Mouse (Mus musculus) intestine, embryonic 15.5 days (tissue): ENCODE data around the gene Dglucy. TPM values are rescaled to one million over a fixed set of nuclear protein-coding genes. Genes with fewer than 3 reads are reported as not detected.

Source experiments
- ATAC-seq: fragments of 200-750 bp; cut with Nextera tagmentation; 2 replicates; pipeline ENCODE4 v1.8.0; 2017; ENCODE audit warnings: moderate TSS enrichment, moderate library complexity
- H3K27ac ChIP-seq: fragments of 300-500 bp; sonication (generic); 2 replicates; pipeline ENCODE4 v1.5.1; 2015; ENCODE audit warnings: mild to moderate bottlenecking, inconsistent platforms
- H3K27me3 ChIP-seq: fragments of 300-500 bp; sonication (generic); replicated peaks from 2 replicates; pipeline ENCODE4 v1.6.1; 2015; ENCODE audit warnings: inconsistent platforms
- H3K36me3 ChIP-seq: fragments of 300-500 bp; sonication (generic); 2 replicates; pipeline ENCODE4 v1.6.1; 2015; ENCODE audit warnings: inconsistent platforms
- H3K4me1 ChIP-seq: fragments of 300-500 bp; sonication (generic); replicated peaks from 2 replicates; pipeline ENCODE4 v1.6.1; 2015; ENCODE audit warnings: inconsistent platforms
- H3K4me2 ChIP-seq: fragments of 300-500 bp; sonication (generic); replicated peaks from 2 replicates; pipeline ENCODE4 v1.6.1; 2015; ENCODE audit warnings: mild to moderate bottlenecking, inconsistent platforms
- H3K4me3 ChIP-seq: fragments of 300-500 bp; sonication (generic); replicated peaks from 2 replicates; pipeline ENCODE4 v1.5.1; 2015; ENCODE audit warnings: inconsistent platforms
- H3K9ac ChIP-seq: fragments of 300-500 bp; sonication (generic); 2 replicates; pipeline ENCODE4 v1.6.1; 2015; ENCODE audit warnings: inconsistent platforms
- H3K9me3 ChIP-seq: fragments of 300-500 bp; sonication (generic); 2 replicates; pipeline ENCODE4 v1.6.1; 2016; ENCODE audit warnings: inconsistent platforms
- WGBS: fragments of 180-500 bp; shearing (Covaris S2); methylation state at CpG from one replicate; pipeline ENCODE4 v1.1.7; 2015; 5-methylcytosine and 5-hydroxymethylcytosine counted together
- polyA plus RNA-seq: library from polyadenylated mRNA; unstranded; fragments of >200 nt; fragmentation: Nextera tagmentation; extraction: Ambion mirVana; gene quantifications from 2 replicates; pipeline ENCODE4 v1.2.1, GENCODE M21; 2015

Gene Dglucy
- polyA plus RNA-seq, 1 experiment from 2014 or later: 2.5 TPM

GRCm38 (mm10) chr12:100852370-100852769 lies 73.5 kb downstream of the Dglucy start:
- Histone ChIP-seq H3K36me3 (no peaks in the 10 kb centered on the region), H3K27ac (no peak overlapping the region), H3K27me3 (no peaks in the 10 kb centered on the region), H3K4me2 (no peak overlapping the region), H3K4me3 (no peak overlapping the region), H3K4me1 (no peaks in the 10 kb centered on the region), H3K9me3 (no peaks in the 10 kb centered on the region), H3K9ac (no peak overlapping the region)
- WGBS: 79% methylated on average over 3 of the region's 3 CpGs
- ATAC-seq: no peak

GRCm38 (mm10) chr12:100856337-100856736 lies 77.5 kb downstream of the Dglucy start:
- Histone ChIP-seq H3K27me3 (no peaks in the 10 kb centered on the region), H3K4me2 (no peak overlapping the region), H3K4me3 (no peak overlapping the region), H3K4me1 (no peaks in the 10 kb centered on the region), H3K36me3 (no peaks in the 10 kb centered on the region), H3K9ac (no peak overlapping the region), H3K9me3 (no peaks in the 10 kb centered on the region), H3K27ac (no peak overlapping the region)
- no peak for ATAC-seq
- 80% methylated on average over 2 of the region's 2 CpGs for WGBS

GRCm38 (mm10) chr12:100857791-100858190 lies 78.9 kb downstream of the Dglucy start:
- Histone ChIP-seq H3K9ac (no peak overlapping the region), H3K4me2 (no peak overlapping the region), H3K27ac (no peak overlapping the region), H3K4me1 (no peaks in the 10 kb centered on the region), H3K36me3 (no peaks in the 10 kb centered on the region), H3K9me3 (no peaks in the 10 kb centered on the region), H3K4me3 (no peak overlapping the region), H3K27me3 (no peaks in the 10 kb centered on the region)
- ATAC-seq: peak; percentile 85
- WGBS: 66% methylated on average over 7 of the region's 7 CpGs

- Histone ChIP-seq H3K4me1 (no peaks in the 10 kb centered on the region), H3K36me3 (no peaks in the 10 kb centered on the region), H3K9me3 (no peaks in the 10 kb centered on the region), H3K27me3 (no peaks in the 10 kb centered on the region), H3K27ac (no peak overlapping the region), H3K9ac (no peak overlapping the region), H3K4me2 (no peak overlapping the region), H3K4me3 (no peak overlapping the region)
- 73% methylated on average over 3 of the region's 3 CpGs for WGBS
- no peak for ATAC-seq
These were observed 83.4 kb downstream of the Dglucy start for GRCm38 (mm10) chr12:100862272-100862671.

GRCm38 (mm10) chr12:100862856-100863446 lies 84.1 kb downstream of the Dglucy start:
- no peaks in the 10 kb centered on the region for H3K36me3 ChIP-seq
- H3K4me3 ChIP-seq: no peak overlapping the region
- 77% methylated on average over 3 of the region's 3 CpGs for WGBS
- H3K4me2 ChIP-seq: no peak overlapping the region
- H3K27me3 ChIP-seq: no peaks in the 10 kb centered on the region
- no peaks in the 10 kb centered on the region for H3K9me3 ChIP-seq
- H3K27ac ChIP-seq: no peak overlapping the region
- no peaks in the 10 kb centered on the region for H3K4me1 ChIP-seq
- no peak overlapping the region for H3K9ac ChIP-seq
- peak; percentile 55; the same call in 1 of the 2 replicates for ATAC-seq

GRCm38 (mm10) chr12:100865072-100865471 lies 86.2 kb downstream of the Dglucy start:
- Histone ChIP-seq H3K4me3 (no peak overlapping the region), H3K27ac (no peak overlapping the region), H3K36me3 (no peaks in the 10 kb centered on the region), H3K27me3 (no peaks in the 10 kb centered on the region), H3K9me3 (no peaks in the 10 kb centered on the region), H3K4me1 (no peaks in the 10 kb centered on the region), H3K4me2 (no peak overlapping the region), H3K9ac (no peak overlapping the region)
- ATAC-seq: no peak

GRCm38 (mm10) chr12:100865509-100866078 lies 86.7 kb downstream of the Dglucy start:
- Histone ChIP-seq H3K27me3 (no peaks in the 10 kb centered on the region), H3K4me3 (no peak overlapping the region), H3K9me3 (no peaks in the 10 kb centered on the region), H3K4me2 (no peak overlapping the region), H3K27ac (no peak overlapping the region), H3K36me3 (no peaks in the 10 kb centered on the region), H3K4me1 (no peaks in the 10 kb centered on the region), H3K9ac (no peak overlapping the region)
- WGBS: 74% methylated on average over 11 of the region's 11 CpGs
- ATAC-seq: no peak

GRCm38 (mm10) chr12:100867097-100867496 lies 88.2 kb downstream of the Dglucy start:
- no peaks in the 10 kb centered on the region for H3K4me1 ChIP-seq
- no peak overlapping the region for H3K4me2 ChIP-seq
- H3K9ac ChIP-seq: no peak overlapping the region
- H3K27ac ChIP-seq: no peak overlapping the region
- WGBS: 91% methylated on average over 8 of the region's 8 CpGs
- ATAC-seq: no peak
- no peak overlapping the region for H3K4me3 ChIP-seq
- H3K27me3 ChIP-seq: no peaks in the 10 kb centered on the region
- H3K36me3 ChIP-seq: no peaks in the 10 kb centered on the region
- H3K9me3 ChIP-seq: no peaks in the 10 kb centered on the region

GRCm38 (mm10) chr12:100868049-100868622 lies 89.3 kb downstream of the Dglucy start:
- H3K36me3 ChIP-seq: no peaks in the 10 kb centered on the region
- H3K27ac ChIP-seq: no peak overlapping the region
- H3K4me3 ChIP-seq: no peak overlapping the region
- no peaks in the 10 kb centered on the region for H3K9me3 ChIP-seq
- no peak overlapping the region for H3K9ac ChIP-seq
- WGBS: 64% methylated on average over 4 of the region's 4 CpGs
- no peak overlapping the region for H3K4me2 ChIP-seq
- no peaks in the 10 kb centered on the region for H3K4me1 ChIP-seq
- no peaks in the 10 kb centered on the region for H3K27me3 ChIP-seq
- no peak for ATAC-seq

GRCm38 (mm10) chr12:100871234-100871633 lies 92.4 kb downstream of the Dglucy start:
- no peak overlapping the region for H3K4me2 ChIP-seq
- WGBS: 89% methylated on average over 6 of the region's 6 CpGs
- H3K4me3 ChIP-seq: no peak overlapping the region
- no peaks in the 10 kb centered on the region for H3K36me3 ChIP-seq
- H3K4me1 ChIP-seq: no peaks in the 10 kb centered on the region
- no peak overlapping the region for H3K27ac ChIP-seq
- no peak for ATAC-seq
- H3K9me3 ChIP-seq: no peaks in the 10 kb centered on the region
- no peak overlapping the region for H3K9ac ChIP-seq
- no peaks in the 10 kb centered on the region for H3K27me3 ChIP-seq

GRCm38 (mm10) chr12:100871841-100872240 lies 93.0 kb downstream of the Dglucy start:
- WGBS: 77% methylated on average over 2 of the region's 2 CpGs
- H3K36me3 ChIP-seq: no peaks in the 10 kb centered on the region

GRCm38 (mm10) chr12:100873612-100874011 lies 94.8 kb downstream of the Dglucy start:
- Histone ChIP-seq H3K4me1 (no peaks in the 10 kb centered on the region), H3K36me3 (no peaks in the 10 kb centered on the region), H3K4me3 (no peak overlapping the region), H3K9ac (no peak overlapping the region), H3K27ac (no peak overlapping the region), H3K27me3 (no peaks in the 10 kb centered on the region), H3K9me3 (no peaks in the 10 kb centered on the region), H3K4me2 (no peak overlapping the region)
- 73% methylated on average over 3 of the region's 3 CpGs for WGBS
- no peak for ATAC-seq

More at GRCm38 (mm10) chr12:100871841-100872240, 93.0 kb downstream of the Dglucy start:
- Histone ChIP-seq H3K4me1 (no peaks in the 10 kb centered on the region), H3K27ac (no peak overlapping the region), H3K27me3 (no peaks in the 10 kb centered on the region), H3K4me3 (no peak overlapping the region), H3K9me3 (no peaks in the 10 kb centered on the region), H3K9ac (no peak overlapping the region), H3K4me2 (no peak overlapping the region)
- ATAC-seq: no peak

- no peak for ATAC-seq
- 36% methylated on average over 3 of the region's 3 CpGs for WGBS
- no peak overlapping the region for H3K9ac ChIP-seq
- no peaks in the 10 kb centered on the region for H3K9me3 ChIP-seq
- H3K27me3 ChIP-seq: no peaks in the 10 kb centered on the region
- H3K27ac ChIP-seq: no peak overlapping the region
- no peak overlapping the region for H3K4me2 ChIP-seq
- no peaks in the 10 kb centered on the region for H3K36me3 ChIP-seq
- H3K4me3 ChIP-seq: no peak overlapping the region
- H3K4me1 ChIP-seq: no peaks in the 10 kb centered on the region
These were observed 96.7 kb downstream of the Dglucy start for GRCm38 (mm10) chr12:100875553-100875952.
